Mouse (Mus musculus): ENCODE measurements around the gene Ptpre. TPM values are rescaled to one million over a fixed set of nuclear protein-coding genes. Genes with fewer than 3 reads are reported as not detected.

The Ptpre gene
- polyA plus RNA-seq, 1 experiment from 2014 or later = 0.53 TPM

- Histone ChIP-seq H3K9me3 (ENCODE audit: control insufficient read depth, low read length) (no peaks in the 10 kb centered on the region), H3K27me3 (ENCODE audit: control insufficient read depth, insufficient read depth, low read length) (no peaks in the 10 kb centered on the region), H3K9ac (ENCODE audit: low read length) (no peak overlapping the region), H3K4me3 (ENCODE audit: low read depth, low read length) (no peak overlapping the region), H3K27ac (ENCODE audit: low read depth, low read length) (no peak overlapping the region), H3K4me2 (no peak overlapping the region), H3K4me1 (ENCODE audit: control insufficient read depth, insufficient read depth, low read length) (no peaks in the 10 kb centered on the region), H3K36me3 (ENCODE audit: control insufficient read depth, insufficient read depth, low read length) (no peaks in the 10 kb centered on the region)
- no peak for DNase-seq (ENCODE audit: low spot score, missing footprints)
- ATAC-seq (ENCODE audit: low FRiP score) = no peak
- WGBS = 67% methylated on average over 3 of the region's 3 CpGs
Observed at GRCm38 (mm10) chr7:135527169-135527568, 10.1 kb upstream of the Ptpre start.

- Histone ChIP-seq H3K27me3 (ENCODE audit: control insufficient read depth, insufficient read depth, low read length) (no peaks in the 10 kb centered on the region), H3K36me3 (ENCODE audit: control insufficient read depth, insufficient read depth, low read length) (no peaks in the 10 kb centered on the region), H3K4me2 (no peak within 1 kb of the TSS), H3K4me1 (ENCODE audit: control insufficient read depth, insufficient read depth, low read length) (no peaks in the 10 kb centered on the region), H3K9ac (ENCODE audit: low read length) (no peak within 1 kb of the TSS), H3K9me3 (ENCODE audit: control insufficient read depth, low read length) (no peaks in the 10 kb centered on the region), H3K4me3 (ENCODE audit: low read depth, low read length) (no peak within 1 kb of the TSS), H3K27ac (ENCODE audit: low read depth, low read length) (no peak within 1 kb of the TSS)
- DNase-seq (ENCODE audit: low spot score, missing footprints) (no peak), ATAC-seq (ENCODE audit: low FRiP score) (no peak)
- 85% methylated on average over 7 of the region's 7 CpGs for WGBS
Observed at GRCm38 (mm10) chr7:135528515-135528914, 8.8 kb upstream of the Ptpre start, which contains the start of gene Clrn3. Gene Clrn3 (minus strand): TSS chr7:135528654.

GRCm38 (mm10) chr7:135529068-135529467 lies 8.2 kb upstream of the Ptpre start:
- Histone ChIP-seq H3K9me3 (ENCODE audit: control insufficient read depth, low read length) (no peaks in the 10 kb centered on the region), H3K4me3 (ENCODE audit: low read depth, low read length) (no peak overlapping the region), H3K27me3 (ENCODE audit: control insufficient read depth, insufficient read depth, low read length) (no peaks in the 10 kb centered on the region), H3K27ac (ENCODE audit: low read depth, low read length) (no peak overlapping the region), H3K9ac (ENCODE audit: low read length) (no peak overlapping the region), H3K4me1 (ENCODE audit: control insufficient read depth, insufficient read depth, low read length) (no peaks in the 10 kb centered on the region), H3K4me2 (no peak overlapping the region), H3K36me3 (ENCODE audit: control insufficient read depth, insufficient read depth, low read length) (no peaks in the 10 kb centered on the region)
- WGBS = 81% methylated on average over 2 of the region's 2 CpGs
- DNase-seq (ENCODE audit: low spot score, missing footprints) = no peak
- no peak for ATAC-seq (ENCODE audit: low FRiP score)

- Histone ChIP-seq H3K4me1 (ENCODE audit: control insufficient read depth, insufficient read depth, low read length) (peaks cover 5% of the 10 kb centered on the region), H3K4me3 (ENCODE audit: low read depth, low read length) (no peak overlapping the region), H3K4me2 (no peak overlapping the region), H3K27me3 (ENCODE audit: control insufficient read depth, insufficient read depth, low read length) (peaks cover 8% of the 10 kb centered on the region), H3K36me3 (ENCODE audit: control insufficient read depth, insufficient read depth, low read length) (no peaks in the 10 kb centered on the region), H3K27ac (ENCODE audit: low read depth, low read length) (no peak overlapping the region), H3K9ac (ENCODE audit: low read length) (no peak overlapping the region), H3K9me3 (ENCODE audit: control insufficient read depth, low read length) (no peaks in the 10 kb centered on the region)
- DNase-seq (ENCODE audit: low spot score, missing footprints) (no peak), ATAC-seq (ENCODE audit: low FRiP score) (no peak)
- WGBS = 69% methylated on average over 2 of the region's 2 CpGs
Observed at GRCm38 (mm10) chr7:135534548-135535189, 2.6 kb upstream of the Ptpre start.

- no peaks in the 10 kb centered on the region for H3K9me3 ChIP-seq (ENCODE audit: control insufficient read depth, low read length)
- DNase-seq (ENCODE audit: low spot score, missing footprints) = no peak
- H3K9ac ChIP-seq (ENCODE audit: low read length) = no peak overlapping the region
- H3K27ac ChIP-seq (ENCODE audit: low read depth, low read length) = no peak overlapping the region
- peaks cover 5% of the 10 kb centered on the region for H3K4me1 ChIP-seq (ENCODE audit: control insufficient read depth, insufficient read depth, low read length)
- no peak overlapping the region for H3K4me2 ChIP-seq
- ATAC-seq (ENCODE audit: low FRiP score) = no peak
- H3K36me3 ChIP-seq (ENCODE audit: control insufficient read depth, insufficient read depth, low read length) = no peaks in the 10 kb centered on the region
- 85% methylated on average over 3 of the region's 3 CpGs for WGBS
- peaks cover 8% of the 10 kb centered on the region for H3K27me3 ChIP-seq (ENCODE audit: control insufficient read depth, insufficient read depth, low read length)
- no peak overlapping the region for H3K4me3 ChIP-seq (ENCODE audit: low read depth, low read length)
Observed at GRCm38 (mm10) chr7:135535908-135536307, 1.4 kb upstream of the Ptpre start.

- DNase-seq (ENCODE audit: low spot score, missing footprints) = peak; percentile 94
- no peak overlapping the region for H3K27ac ChIP-seq (ENCODE audit: low read depth, low read length)
- H3K4me1 ChIP-seq (ENCODE audit: control insufficient read depth, insufficient read depth, low read length) = peaks cover 5% of the 10 kb centered on the region
- WGBS = 1% methylated on average over 68 of the region's 71 CpGs
- H3K36me3 ChIP-seq (ENCODE audit: control insufficient read depth, insufficient read depth, low read length) = no peaks in the 10 kb centered on the region
- H3K9me3 ChIP-seq (ENCODE audit: control insufficient read depth, low read length) = no peaks in the 10 kb centered on the region
- H3K4me2 ChIP-seq = peak overlapping the region; percentile 83
- no peak for ATAC-seq (ENCODE audit: low FRiP score)
- peak overlapping the region; percentile 4 for H3K9ac ChIP-seq (ENCODE audit: low read length)
- H3K4me3 ChIP-seq (ENCODE audit: low read depth, low read length) = peak overlapping the region; percentile 42
- H3K27me3 ChIP-seq (ENCODE audit: control insufficient read depth, insufficient read depth, low read length) = peaks cover 8% of the 10 kb centered on the region
Observed at GRCm38 (mm10) chr7:135537948-135538741, 864 bp downstream of the Ptpre start.

- WGBS = 83% methylated on average over 2 of the region's 2 CpGs
- no peak for ATAC-seq (ENCODE audit: low FRiP score)
- no peak overlapping the region for H3K4me2 ChIP-seq
Observed at GRCm38 (mm10) chr7:135539429-135539828, 2.1 kb downstream of the Ptpre start.

GRCm38 (mm10) chr7:135542235-135542634 lies 5.0 kb downstream of the Ptpre start:
- Histone ChIP-seq H3K4me1 (ENCODE audit: control insufficient read depth, insufficient read depth, low read length) (peaks cover 5% of the 10 kb centered on the region), H3K36me3 (ENCODE audit: control insufficient read depth, insufficient read depth, low read length) (no peaks in the 10 kb centered on the region), H3K4me2 (no peak overlapping the region), H3K27me3 (ENCODE audit: control insufficient read depth, insufficient read depth, low read length) (peaks cover 8% of the 10 kb centered on the region), H3K4me3 (ENCODE audit: low read depth, low read length) (no peak overlapping the region), H3K9ac (ENCODE audit: low read length) (no peak overlapping the region), H3K9me3 (ENCODE audit: control insufficient read depth, low read length) (no peaks in the 10 kb centered on the region), H3K27ac (ENCODE audit: low read depth, low read length) (no peak overlapping the region)
- ATAC-seq (ENCODE audit: low FRiP score) (no peak), DNase-seq (ENCODE audit: low spot score, missing footprints) (peak; percentile 59)
- WGBS = 83% methylated on average over 3 of the region's 3 CpGs

More at GRCm38 (mm10) chr7:135539429-135539828, 2.1 kb downstream of the Ptpre start:
- Histone ChIP-seq H3K4me1 (ENCODE audit: control insufficient read depth, insufficient read depth, low read length) (peaks cover 5% of the 10 kb centered on the region), H3K27me3 (ENCODE audit: control insufficient read depth, insufficient read depth, low read length) (peaks cover 8% of the 10 kb centered on the region), H3K36me3 (ENCODE audit: control insufficient read depth, insufficient read depth, low read length) (no peaks in the 10 kb centered on the region), H3K9me3 (ENCODE audit: control insufficient read depth, low read length) (no peaks in the 10 kb centered on the region), H3K27ac (ENCODE audit: low read depth, low read length) (no peak overlapping the region), H3K4me3 (ENCODE audit: low read depth, low read length) (no peak overlapping the region), H3K9ac (ENCODE audit: low read length) (no peak overlapping the region)
- peak; percentile 44 for DNase-seq (ENCODE audit: low spot score, missing footprints)

- Histone ChIP-seq H3K4me1 (ENCODE audit: control insufficient read depth, insufficient read depth, low read length) (peaks cover 5% of the 10 kb centered on the region), H3K27ac (ENCODE audit: low read depth, low read length) (no peak overlapping the region), H3K9me3 (ENCODE audit: control insufficient read depth, low read length) (no peaks in the 10 kb centered on the region), H3K4me2 (no peak overlapping the region), H3K27me3 (ENCODE audit: control insufficient read depth, insufficient read depth, low read length) (peaks cover 8% of the 10 kb centered on the region), H3K36me3 (ENCODE audit: control insufficient read depth, insufficient read depth, low read length) (no peaks in the 10 kb centered on the region), H3K9ac (ENCODE audit: low read length) (no peak overlapping the region), H3K4me3 (ENCODE audit: low read depth, low read length) (no peak overlapping the region)
- ATAC-seq (ENCODE audit: low FRiP score) (no peak), DNase-seq (ENCODE audit: low spot score, missing footprints) (no peak)
- WGBS = 68% methylated on average over 3 of the region's 3 CpGs
Observed at GRCm38 (mm10) chr7:135543033-135543432, 5.8 kb downstream of the Ptpre start.
